Comparison of ENCODE assay signal across 29 mouse cellular contexts in the genomic region with DNA sequence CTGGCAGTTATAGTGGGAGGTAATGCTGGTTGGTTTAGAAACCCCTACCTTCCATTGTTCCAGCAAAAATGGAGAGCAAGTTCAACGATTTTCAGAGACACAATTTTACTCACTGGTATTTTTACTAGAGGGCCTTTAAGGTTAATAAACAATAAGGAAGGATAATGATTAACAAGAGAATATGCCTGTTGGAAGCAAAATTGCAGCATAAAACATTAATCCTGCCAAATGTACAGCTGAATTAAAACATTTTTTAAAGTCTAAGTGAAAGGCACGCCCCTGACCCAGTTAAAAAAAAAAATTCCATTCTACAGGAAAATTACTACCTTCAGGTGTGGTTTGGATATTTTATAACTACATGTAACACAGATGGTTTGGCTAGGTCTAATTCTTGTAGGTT. TPM values are rescaled to one million over a fixed set of nuclear protein-coding genes. Genes with fewer than 3 reads are reported as not detected.
DNase-seq lines count a peak whose midpoint lies in the region; ATAC-seq and TF ChIP-seq lines count a peak whose summit lies in the region.
"Had no signal": no experiment of that assay in that cellular context is flagged by ENCODE, and none has a peak within 500 bp of the region (broad histone marks: within the 10 kb centered on the region; RNA-seq: fewer than 3 reads in every experiment).

No protein-coding gene starts in this region.

- no peaks in the 10 kb centered on the region for H3K36me3 ChIP-seq in intestine, embryonic 15.5 days
- no peaks in the 10 kb centered on the region for H3K36me3 ChIP-seq in intestine, postnatal 0 days (ENCODE audit: control insufficient read depth, insufficient read depth)
- H3K36me3 ChIP-seq in kidney, embryonic 14.5 days (ENCODE audit: control insufficient read depth, insufficient read depth, low read length): no peaks in the 10 kb centered on the region
- H3K36me3 ChIP-seq in liver, adult 2 months (ENCODE audit: control insufficient read depth, insufficient read depth, low read length): no peaks in the 10 kb centered on the region
- H3K36me3 ChIP-seq in liver, postnatal 0 days (replicated peaks; ENCODE audit: insufficient read depth, low read length): no peaks in the 10 kb centered on the region
- H3K36me3 ChIP-seq: embryonic facial prominence, embryonic 10.5 days; embryonic facial prominence, embryonic 13.5 days; heart, embryonic 10.5 days; heart, embryonic 13.5 days had no signal

- H3K4me1 ChIP-seq in intestine, embryonic 15.5 days (replicated peaks): peaks cover 11% of the 10 kb centered on the region
- H3K4me1 ChIP-seq in intestine, postnatal 0 days (replicated peaks; ENCODE audit: control insufficient read depth, insufficient read depth, low read length): no peaks in the 10 kb centered on the region
- H3K4me1 ChIP-seq in kidney, embryonic 14.5 days (ENCODE audit: control insufficient read depth, insufficient read depth, low read length): peaks cover 27% of the 10 kb centered on the region
- H3K4me1 ChIP-seq in liver, adult 2 months (ENCODE audit: control insufficient read depth, insufficient read depth, low read length): peaks cover 17% of the 10 kb centered on the region
- H3K4me1 ChIP-seq in liver, postnatal 0 days (ENCODE audit: insufficient read depth): peaks cover 20% of the 10 kb centered on the region
- H3K4me1 ChIP-seq: forebrain, embryonic 13.5 days had no signal

- no peaks in the 10 kb centered on the region for H3K9me3 ChIP-seq in intestine, embryonic 15.5 days
- no peaks in the 10 kb centered on the region for H3K9me3 ChIP-seq in intestine, postnatal 0 days (ENCODE audit: control insufficient read depth)
- H3K9me3 ChIP-seq in kidney, embryonic 14.5 days (ENCODE audit: control insufficient read depth, low read length): no peaks in the 10 kb centered on the region
- no peaks in the 10 kb centered on the region for H3K9me3 ChIP-seq in liver, postnatal 0 days (ENCODE audit: low read length)
- H3K9me3 ChIP-seq: embryonic facial prominence, embryonic 10.5 days; embryonic facial prominence, embryonic 13.5 days; forebrain, embryonic 13.5 days; heart, embryonic 10.5 days; heart, embryonic 13.5 days had no signal

- H3K9ac ChIP-seq in intestine, embryonic 15.5 days: no peak overlapping the region
- no peak overlapping the region for H3K9ac ChIP-seq in intestine, postnatal 0 days (ENCODE audit: low read depth, low read length)
- H3K9ac ChIP-seq in kidney, embryonic 14.5 days (ENCODE audit: low read depth, low read length): no peak overlapping the region
- no peak overlapping the region for H3K9ac ChIP-seq in liver, adult 2 months (ENCODE audit: low read depth, low read length)
- no peak overlapping the region for H3K9ac ChIP-seq in liver, postnatal 0 days (replicated peaks)
- H3K9ac ChIP-seq: embryonic facial prominence, embryonic 13.5 days; forebrain, embryonic 13.5 days; heart, embryonic 13.5 days had no signal

- no peak for TF ChIP-seq EP300 in liver, postnatal 0 days (IDR thresholded peaks at IDR 0.05; ENCODE audit: low read depth)

- ATAC-seq in intestine, embryonic 15.5 days: no peak
- no peak for ATAC-seq in intestine, postnatal 0 days
- ATAC-seq in kidney, embryonic 14.5 days (ENCODE audit: low FRiP score, low TSS enrichment): no peak
- no peak for ATAC-seq in liver, postnatal 0 days
- ATAC-seq: activated CD4-positive, CD25-positive, alpha-beta regulatory T cell, adult 4 months; forebrain, embryonic 13.5 days; forebrain, embryonic 16.5 days had no signal

- H3K4me2 ChIP-seq in intestine, embryonic 15.5 days (replicated peaks): no peak overlapping the region
- H3K4me2 ChIP-seq in intestine, postnatal 0 days (replicated peaks; ENCODE audit: low read depth): no peak overlapping the region
- H3K4me2 ChIP-seq in kidney, embryonic 14.5 days (replicated peaks; ENCODE audit: low read depth, low read length): no peak overlapping the region; the same call in 1 of the 2 replicates
- H3K4me2 ChIP-seq in liver, postnatal 0 days (ENCODE audit: low read depth, low read length): no peak overlapping the region
- H3K4me2 ChIP-seq: embryonic facial prominence, embryonic 13.5 days; forebrain, embryonic 13.5 days; heart, embryonic 13.5 days had no signal

- no peaks in the 10 kb centered on the region for H3K79me2 ChIP-seq in liver, adult 2 months (ENCODE audit: control insufficient read depth, insufficient read depth, low read length)

- no peak for TF ChIP-seq POLR2A in liver, adult 2 months (IDR thresholded peaks at IDR 0.05; ENCODE audit: extremely low read depth, insufficient read depth, low read length)

- no peaks in the 10 kb centered on the region for H3K27me3 ChIP-seq in intestine, embryonic 15.5 days (replicated peaks)
- H3K27me3 ChIP-seq in intestine, postnatal 0 days (replicated peaks; ENCODE audit: control insufficient read depth, insufficient read depth, low read length): no peaks in the 10 kb centered on the region
- no peaks in the 10 kb centered on the region for H3K27me3 ChIP-seq in kidney, embryonic 14.5 days (ENCODE audit: control insufficient read depth, insufficient read depth, low read length)
- no peaks in the 10 kb centered on the region for H3K27me3 ChIP-seq in liver, adult 2 months (ENCODE audit: control insufficient read depth, insufficient read depth, low read length)
- H3K27me3 ChIP-seq in liver, postnatal 0 days (ENCODE audit: insufficient read depth, low read length): no peaks in the 10 kb centered on the region
- H3K27me3 ChIP-seq: embryonic facial prominence, embryonic 13.5 days; forebrain, embryonic 13.5 days; heart, embryonic 13.5 days had no signal

- 0 out of 2 replicates have a peak overlapping the region, but pooled peaks have one; percentile 28 for H3K27ac ChIP-seq in intestine, embryonic 15.5 days
- no peak overlapping the region for H3K27ac ChIP-seq in intestine, postnatal 0 days (ENCODE audit: low read depth, low read length)
- H3K27ac ChIP-seq in kidney, embryonic 14.5 days (ENCODE audit: low read depth, low read length): peak overlapping the region; percentile 85
- peak overlapping the region; percentile 88 for H3K27ac ChIP-seq in liver, adult 2 months (replicated peaks; ENCODE audit: insufficient read depth, low read depth, low read length)
- no peak overlapping the region for H3K27ac ChIP-seq in liver, postnatal 0 days (ENCODE audit: low read depth)
- H3K27ac ChIP-seq: embryonic facial prominence, embryonic 10.5 days; embryonic facial prominence, embryonic 13.5 days; forebrain, embryonic 13.5 days; heart, adult 2 months; heart, embryonic 10.5 days; heart, embryonic 13.5 days had no signal

- H3K4me3 ChIP-seq in intestine, embryonic 15.5 days (replicated peaks): no peak overlapping the region
- H3K4me3 ChIP-seq in intestine, postnatal 0 days (ENCODE audit: low read depth, low read length): no peak overlapping the region
- no peak overlapping the region for H3K4me3 ChIP-seq in kidney, embryonic 14.5 days (ENCODE audit: low read length)
- H3K4me3 ChIP-seq in liver, adult 2 months (ENCODE audit: insufficient read depth, low read depth, low read length): no peak overlapping the region
- no peak overlapping the region for H3K4me3 ChIP-seq in liver, postnatal 0 days (ENCODE audit: low read depth, low read length)
- H3K4me3 ChIP-seq: embryonic facial prominence, embryonic 10.5 days; embryonic facial prominence, embryonic 13.5 days; erythroblast, embryonic 14.5 days; forebrain, embryonic 13.5 days; heart, adult 2 months; heart, embryonic 10.5 days; heart, embryonic 13.5 days had no signal

- 42% methylated on average over 2 of the region's 2 CpGs for WGBS in intestine, embryonic 15.5 days
- 31% methylated on average over 2 of the region's 2 CpGs for WGBS in intestine, postnatal 0 days
- 63% methylated on average over 2 of the region's 2 CpGs for WGBS in kidney, embryonic 14.5 days
- WGBS in liver, adult 2 months: 21% methylated on average over 2 of the region's 2 CpGs
- 68% methylated on average over 2 of the region's 2 CpGs for WGBS in liver, postnatal 0 days (ENCODE audit: insufficient replicate concordance)

- no peak for TF ChIP-seq CTCF in intestine, postnatal 0 days (IDR thresholded peaks at IDR 0.05; ENCODE audit: low read depth)
- TF ChIP-seq CTCF in liver, adult 2 months (IDR thresholded peaks at IDR 0.05; ENCODE audit: low read depth, low read length): no peak
- TF ChIP-seq CTCF in liver, postnatal 0 days (IDR thresholded peaks at IDR 0.05; ENCODE audit: low read depth): no peak

- DNase-seq in kidney, postnatal 4 days: no peak
- peak; percentile 78 for DNase-seq in liver, adult 2 months (ENCODE audit: extremely low read depth, low read depth, low spot score)
- DNase-seq in liver, postnatal 0 days: no peak
- peak; percentile 54 for DNase-seq in kidney, postnatal 14 days
- DNase-seq in layer of hippocampus, adult 11-12 months (ENCODE audit: low spot score): no peak
- DNase-seq: adrenal gland, adult 8-10 months; adrenal gland, postnatal 25 days; cerebellum, adult 11-12 months; cerebellum, adult 8-10 months; cerebellum, postnatal 10 days; cerebellum, postnatal 36 days; embryo, embryonic 11 days; gastrocnemius, postnatal 10 days; gastrocnemius, postnatal 36 days; heart, adult 2 months; heart, postnatal 14 days; heart, postnatal 4 days had no signal

RNA-seq across cellular contexts. Expression of gene Cdkl1, which starts 13.1 kb away (rescaled TPM):
- 2.7 and 2.9 TPM in 2 replicates for polyA plus RNA-seq in intestine, embryonic 15.5 days (2015; fragmentation: Nextera tagmentation; extraction: Ambion mirVana)
- polyA plus RNA-seq in intestine, postnatal 0 days (2015; fragmentation: Nextera tagmentation; extraction: Ambion mirVana): 1.5 and 1.6 TPM in 2 replicates
- 11.6 and 20.7 TPM in 2 replicates for polyA plus RNA-seq in kidney, embryonic 14.5 days (2014; fragmentation: Nextera tagmentation; extraction: Ambion mirVana)
- 0.28 and 0.54 TPM in 2 replicates for total RNA-seq in liver, adult 2 months (2014; rRNA removed)
- polyA plus RNA-seq in liver, adult 2 months (2012; rRNA removed): 0.05 TPM in 1 of 2 replicates, not detected in the other
- 1.8 and 2.2 TPM in 2 replicates for polyA plus RNA-seq in liver, postnatal 0 days (2015; fragmentation: Nextera tagmentation; extraction: Ambion mirVana)
- total RNA-seq: granulocyte monocyte progenitor cell, adult 5-6 weeks had no signal
- polyA plus RNA-seq: activated CD4-positive, CD25-positive, alpha-beta regulatory T cell, adult 4 months had no signal

RNA-seq across cellular contexts. Expression of gene Atp5s, which starts 53.2 kb away (rescaled TPM):
- 29.6 and 31.3 TPM in 2 replicates for polyA plus RNA-seq in intestine, embryonic 15.5 days (2015; fragmentation: Nextera tagmentation; extraction: Ambion mirVana)
- 26.1 and 31.6 TPM in 2 replicates for polyA plus RNA-seq in intestine, postnatal 0 days (2015; fragmentation: Nextera tagmentation; extraction: Ambion mirVana)
- 29.4 and 37.6 TPM in 2 replicates for polyA plus RNA-seq in kidney, embryonic 14.5 days (2014; fragmentation: Nextera tagmentation; extraction: Ambion mirVana)
- total RNA-seq in liver, adult 2 months (2014; rRNA removed): 6.2 and 8.6 TPM in 2 replicates
- 9.0 and 9.9 TPM in 2 replicates for polyA plus RNA-seq in liver, adult 2 months (2012; rRNA removed)
- polyA plus RNA-seq in liver, postnatal 0 days (2015; fragmentation: Nextera tagmentation; extraction: Ambion mirVana): 18.3 and 20.3 TPM in 2 replicates

RNA-seq across cellular contexts. Expression of gene L2hgdh, which starts 53.3 kb away (rescaled TPM):
- 20.7 and 21.6 TPM in 2 replicates for polyA plus RNA-seq in intestine, embryonic 15.5 days (2015; fragmentation: Nextera tagmentation; extraction: Ambion mirVana)
- polyA plus RNA-seq in intestine, postnatal 0 days (2015; fragmentation: Nextera tagmentation; extraction: Ambion mirVana): 13.8 and 14.3 TPM in 2 replicates
- polyA plus RNA-seq in kidney, embryonic 14.5 days (2014; fragmentation: Nextera tagmentation; extraction: Ambion mirVana): 12.6 and 19.5 TPM in 2 replicates
- 38.9 and 41.5 TPM in 2 replicates for total RNA-seq in liver, adult 2 months (2014; rRNA removed)
- polyA plus RNA-seq in liver, adult 2 months (2012; rRNA removed): 17.9 and 19.6 TPM in 2 replicates
- 10.4 and 10.5 TPM in 2 replicates for polyA plus RNA-seq in liver, postnatal 0 days (2015; fragmentation: Nextera tagmentation; extraction: Ambion mirVana)

Comparison
In these comparisons a context has a peak if more than half of its experiments do, and no peak if none do; other contexts are left out.
1. H3K27ac ChIP-seq: peak in intestine, embryonic 15.5 days (single experiment), kidney, embryonic 14.5 days (single experiment) and liver, adult 2 months (single experiment); none in intestine, postnatal 0 days (single experiment) and liver, postnatal 0 days (single experiment).
2. DNase-seq: peak in liver, adult 2 months (single experiment) and kidney, postnatal 14 days (single experiment); none in kidney, postnatal 4 days (0 of 2), liver, postnatal 0 days (single experiment) and layer of hippocampus, adult 11-12 months (single experiment).